ENCODE assay signal across 7 mouse cellular contexts in the genomic region with DNA sequence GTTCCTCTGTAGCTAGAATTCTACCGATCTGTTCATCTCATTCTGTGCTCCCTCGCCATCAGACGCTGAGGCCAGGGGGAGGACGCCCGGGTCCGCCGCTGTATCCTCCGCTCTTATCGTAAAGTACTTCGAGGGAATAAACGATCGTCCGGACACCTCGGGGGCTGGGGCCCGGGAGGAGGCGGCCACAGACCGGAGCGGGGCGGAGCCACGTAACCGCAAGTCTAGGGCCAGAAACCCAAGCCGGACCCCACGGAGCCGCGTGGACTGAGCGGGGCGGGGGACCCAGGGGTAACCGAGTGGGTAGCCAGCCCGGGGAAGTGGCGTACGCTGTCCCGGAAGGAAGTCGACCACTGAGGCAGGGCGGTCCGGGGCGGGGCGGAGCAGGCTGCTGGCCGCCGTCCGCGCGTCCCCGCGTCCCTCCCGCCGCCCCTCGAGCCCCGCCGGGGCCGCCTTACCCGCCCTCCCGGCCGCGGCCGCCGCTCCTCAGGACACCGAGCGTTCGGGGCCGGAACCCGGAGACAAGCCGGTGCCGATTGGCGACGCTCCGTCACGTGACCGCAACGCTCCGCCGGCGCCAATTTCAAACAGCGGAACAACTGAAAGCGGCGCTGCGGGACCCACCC. TPM values are rescaled to one million over a fixed set of nuclear protein-coding genes. Genes with fewer than 3 reads are reported as not detected.
DNase-seq lines count a peak whose midpoint lies in the region; ATAC-seq and TF ChIP-seq lines count a peak whose summit lies in the region.

A gene (minus strand): TSS at position 531 of the 626 bp plus-strand sequence.
A gene (plus strand): TSS at position 587 of the 626 bp plus-strand sequence.

- TF ChIP-seq CTCF in intestine, postnatal 0 days (IDR thresholded peaks at IDR 0.05; ENCODE audit: low read depth), result no peak

- ATAC-seq in granulocyte monocyte progenitor cell, adult 5-6 weeks (replicated peaks; ENCODE audit: poor library complexity, severe bottlenecking), result peak; percentile 74
- peak; percentile 87 for ATAC-seq in intestine, postnatal 0 days
- peak; percentile 91 for ATAC-seq in midbrain, embryonic 11.5 days (ENCODE audit: low FRiP score)

- DNase-seq in adrenal gland, postnatal 10 days, result peak; percentile 91
- peak; percentile 89 for DNase-seq in embryo, embryonic 9.5 days (ENCODE audit: extremely low spot score)
- DNase-seq in limb, embryonic 10.5 days (ENCODE audit: low spot score), result peak; percentile 93
- peak; percentile 97 for DNase-seq in midbrain, embryonic 11.5 days (ENCODE audit: low spot score, missing footprints)
- DNase-seq in skeletal muscle tissue, adult 2 months (ENCODE audit: low read depth, low spot score), result peak; percentile 66

- peaks cover 12% of the 10 kb centered on the region; the same call in 1 of the 2 replicates for H3K36me3 ChIP-seq in intestine, postnatal 0 days (ENCODE audit: control insufficient read depth, insufficient read depth)
- peaks cover 60% of the 10 kb centered on the region for H3K36me3 ChIP-seq in limb, embryonic 10.5 days
- H3K36me3 ChIP-seq in midbrain, embryonic 11.5 days (ENCODE audit: control insufficient read depth, insufficient read depth, low read length), result peaks cover 24% of the 10 kb centered on the region

- 0% methylated on average over 47 of the region's 76 CpGs for whole genome bisulfite sequencing in intestine, postnatal 0 days
- under 1% methylated on average over 76 of the region's 76 CpGs for WGBS in limb, embryonic 10.5 days
- WGBS in midbrain, embryonic 11.5 days, result under 1% methylated on average over 69 of the region's 76 CpGs

- H3K4me1 ChIP-seq in intestine, postnatal 0 days (replicated peaks; ENCODE audit: control insufficient read depth, insufficient read depth, low read length), result no peaks in the 10 kb centered on the region; the same call in 1 of the 2 replicates
- H3K4me1 ChIP-seq in limb, embryonic 10.5 days, result peaks cover 35% of the 10 kb centered on the region
- H3K4me1 ChIP-seq in midbrain, embryonic 11.5 days (ENCODE audit: control insufficient read depth, insufficient read depth, low read length), result peaks cover 10% of the 10 kb centered on the region

- no peaks in the 10 kb centered on the region for H3K27me3 ChIP-seq in intestine, postnatal 0 days (replicated peaks; ENCODE audit: control insufficient read depth, insufficient read depth, low read length)
- H3K27me3 ChIP-seq in limb, embryonic 10.5 days (ENCODE audit: low read depth, poor library complexity, severe bottlenecking), result no peaks in the 10 kb centered on the region
- H3K27me3 ChIP-seq in midbrain, embryonic 11.5 days (ENCODE audit: control insufficient read depth, insufficient read depth, low read length), result no peaks in the 10 kb centered on the region

- no peaks in the 10 kb centered on the region for H3K9me3 ChIP-seq in intestine, postnatal 0 days (ENCODE audit: control insufficient read depth)
- no peaks in the 10 kb centered on the region for H3K9me3 ChIP-seq in limb, embryonic 10.5 days (replicated peaks)
- no peaks in the 10 kb centered on the region for H3K9me3 ChIP-seq in midbrain, embryonic 11.5 days (ENCODE audit: control insufficient read depth, low read length)

- peak within 1 kb of the TSS; percentile 96 for H3K27ac ChIP-seq in intestine, postnatal 0 days (ENCODE audit: low read depth, low read length)
- peak within 1 kb of the TSS; percentile 97 for H3K27ac ChIP-seq in limb, embryonic 10.5 days
- H3K27ac ChIP-seq in midbrain, embryonic 11.5 days (ENCODE audit: low read depth, low read length), result peak within 1 kb of the TSS; percentile 90

- peak within 1 kb of the TSS; percentile 98 for H3K4me2 ChIP-seq in intestine, postnatal 0 days (replicated peaks; ENCODE audit: low read depth)
- H3K4me2 ChIP-seq in midbrain, embryonic 11.5 days, result peak within 1 kb of the TSS; percentile 69

- H3K9ac ChIP-seq in intestine, postnatal 0 days (ENCODE audit: low read depth, low read length), result peak within 1 kb of the TSS; percentile 89
- H3K9ac ChIP-seq in midbrain, embryonic 11.5 days (ENCODE audit: low read length), result peak within 1 kb of the TSS; percentile 95

- peak within 1 kb of the TSS; percentile 98 for H3K4me3 ChIP-seq in intestine, postnatal 0 days (ENCODE audit: low read depth, low read length)
- H3K4me3 ChIP-seq in limb, embryonic 10.5 days, result peak within 1 kb of the TSS; percentile 98
- peak within 1 kb of the TSS; percentile 90 for H3K4me3 ChIP-seq in midbrain, embryonic 11.5 days (ENCODE audit: low read depth, low read length)

RNA-seq across cellular contexts. Expression of the first gene that starts in this region (rescaled TPM):
- total RNA-seq in adrenal gland, postnatal 10 days (2021), result 10 to 100 TPM; 21.7 to 30.1 TPM
- total RNA-seq in granulocyte monocyte progenitor cell, adult 5-6 weeks (2014; fragmentation: Nextera tagmentation), result 43.7 and 51.3 TPM in 2 replicates
- total RNA-seq in granulocyte monocyte progenitor cell, adult 5-6 weeks (2017), result 33.3 and 37.4 TPM in 2 replicates
- polyA plus RNA-seq in intestine, postnatal 0 days (2015; fragmentation: Nextera tagmentation; extraction: Ambion mirVana), result 39.1 and 39.5 TPM in 2 replicates
- 193 and 197 TPM in 2 replicates for polyA plus RNA-seq in limb, embryonic 10.5 days (2016; fragmentation: Nextera tagmentation; extraction: Ambion mirVana)
- 176 and 178 TPM in 2 replicates for polyA plus RNA-seq in midbrain, embryonic 11.5 days (2014; fragmentation: Nextera tagmentation; extraction: Ambion mirVana)

RNA-seq across cellular contexts. Expression of the second gene that starts in this region (rescaled TPM):
- 10 to 100 TPM; 15.3 to 16.6 TPM for total RNA-seq in adrenal gland, postnatal 10 days (2021)
- 38.8 and 53.2 TPM in 2 replicates for total RNA-seq in granulocyte monocyte progenitor cell, adult 5-6 weeks (2014; fragmentation: Nextera tagmentation)
- 12.8 and 18.2 TPM in 2 replicates for total RNA-seq in granulocyte monocyte progenitor cell, adult 5-6 weeks (2017)
- polyA plus RNA-seq in intestine, postnatal 0 days (2015; fragmentation: Nextera tagmentation; extraction: Ambion mirVana), result 4.7 and 5.7 TPM in 2 replicates
- polyA plus RNA-seq in limb, embryonic 10.5 days (2016; fragmentation: Nextera tagmentation; extraction: Ambion mirVana), result 67.5 and 68.3 TPM in 2 replicates
- 49.8 and 55.3 TPM in 2 replicates for polyA plus RNA-seq in midbrain, embryonic 11.5 days (2014; fragmentation: Nextera tagmentation; extraction: Ambion mirVana)

Comparison
In these comparisons a context has a peak if more than half of its experiments do, and no peak if none do; other contexts are left out.
1. Peak in every context shown above with its lines: DNase-seq, ATAC-seq, H3K4me3 ChIP-seq and H3K27ac ChIP-seq.